Mouse (Mus musculus) C2C12 (cell line): ENCODE results near the gene Esp8. TPM values are rescaled to one million over a fixed set of nuclear protein-coding genes. Genes with fewer than 3 reads are reported as not detected.
"Not testable (repeated sequence)": the region's sequence is repeated elsewhere in the genome, so short reads cannot be mapped to it uniquely, and the experiment has no call there.

Source experiments
- H3K27me3 ChIP-seq: one replicate; pipeline ENCODE4 v1.6.1; 2011; ENCODE audit not compliant: control insufficient read depth, insufficient read depth, insufficient read length
- H3K36me3 ChIP-seq: one replicate; pipeline ENCODE4 v1.6.1; 2011; ENCODE audit not compliant: control insufficient read depth, insufficient read depth
- H3K4me3 ChIP-seq: one replicate; pipeline ENCODE4 v1.5.1; 2011; ENCODE audit warnings: mild to moderate bottlenecking, control low read depth; ENCODE audit not compliant: poor library complexity, insufficient read depth, severe bottlenecking
- H3K79me2 ChIP-seq: one replicate; pipeline ENCODE4 v1.6.1; 2011; ENCODE audit not compliant: control insufficient read depth, insufficient read depth
- H3K79me3 ChIP-seq: one replicate; pipeline ENCODE4 v1.6.1; 2011; ENCODE audit warnings: low read depth, control low read depth
- H3ac ChIP-seq: one replicate; pipeline ENCODE3; 2011; ENCODE audit warnings: low read depth; ENCODE audit not compliant: control insufficient read depth, insufficient read length
- CEBPB ChIP-seq: IDR thresholded peaks from one replicate; pipeline ENCODE4 v1.6.1; 2011; ENCODE audit warnings: low read depth, mild to moderate bottlenecking, control low read depth, moderate library complexity
- CTCF ChIP-seq: IDR thresholded peaks from one replicate; pipeline ENCODE4 v1.5.1; 2011; ENCODE audit not compliant: control insufficient read depth, insufficient read depth, insufficient read length
- FOSL1 ChIP-seq: IDR thresholded peaks from one replicate; pipeline ENCODE4 v1.8.0; 2011; ENCODE audit warnings: mild to moderate bottlenecking, low read length; ENCODE audit not compliant: poor library complexity, insufficient read depth, severe bottlenecking
- MAX ChIP-seq: IDR thresholded peaks from one replicate; pipeline ENCODE4 v1.6.1; 2011; ENCODE audit warnings: mild to moderate bottlenecking, control low read depth
- MYOD1 ChIP-seq: IDR thresholded peaks from one replicate; pipeline ENCODE4 v1.6.1; 2011; ENCODE audit warnings: low read depth; ENCODE audit not compliant: control insufficient read depth, insufficient read length
- MYOG ChIP-seq: IDR thresholded peaks from one replicate; pipeline ENCODE4 v1.6.1; 2011; ENCODE audit not compliant: control insufficient read depth, insufficient read length; ENCODE audit errors: extremely low read depth
- USF1 ChIP-seq: IDR thresholded peaks from one replicate; pipeline ENCODE4 v1.6.1; 2011; ENCODE audit warnings: low read depth, mild to moderate bottlenecking, control low read depth, moderate library complexity
- long read RNA-seq, 2 experiments: library from polyadenylated mRNA; unstranded; transcript quantifications; one replicate each; pipeline ENCODE4 v2.0.0; 2019 to 2020
- polyA plus RNA-seq: library from polyadenylated mRNA; unstranded; fragments of >200 nt; fragmentation: generic; extraction: Trizol; gene quantifications from one replicate; pipeline ENCODE4 v1.2.1, GENCODE M21; 2012; ENCODE audit warnings: missing spikeins

Esp8 gene
- not detected for polyA plus RNA-seq
- long read RNA-seq, experiment 1 = 0 reads
- long read RNA-seq, experiment 2 = 0 reads

DNA sequence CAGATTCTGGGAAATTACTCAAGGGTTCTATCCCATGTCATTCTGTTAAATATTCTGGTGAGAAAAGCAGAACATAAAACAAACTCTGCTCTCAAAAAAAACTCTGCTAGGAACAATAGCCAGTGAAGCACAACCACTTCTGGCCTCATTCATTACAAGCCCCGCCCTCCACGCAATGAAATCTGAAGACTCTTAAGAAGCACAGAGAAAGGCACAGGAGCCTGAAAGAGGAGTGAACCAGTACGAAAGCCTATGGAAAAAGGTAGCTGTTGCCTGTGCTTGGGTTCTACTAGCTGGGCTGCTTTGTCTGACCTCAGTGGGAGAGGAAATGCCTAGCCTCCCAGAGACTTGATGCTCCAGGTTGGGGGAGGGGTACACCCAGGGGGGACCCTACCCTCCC is at the start of gene Esp8:
Gene Esp8 (plus strand): TSS at position 205 of the 400 bp plus-strand sequence.
- Histone ChIP-seq H3K36me3 (no peaks in the 10 kb centered on the region), H3K79me3 (no peaks in the 10 kb centered on the region), H3K27me3 (no peaks in the 10 kb centered on the region), H3ac (no peak within 1 kb of the TSS), H3K79me2 (no peaks in the 10 kb centered on the region), H3K4me3 (no peak within 1 kb of the TSS)
- no peak for TF ChIP-seq USF1
- TF ChIP-seq FOSL1 = no peak
- TF ChIP-seq MYOG = no peak
- TF ChIP-seq MAX = no peak
- TF ChIP-seq CTCF = no peak
- no peak for TF ChIP-seq CEBPB
- TF ChIP-seq MYOD1 = no peak

DNA sequence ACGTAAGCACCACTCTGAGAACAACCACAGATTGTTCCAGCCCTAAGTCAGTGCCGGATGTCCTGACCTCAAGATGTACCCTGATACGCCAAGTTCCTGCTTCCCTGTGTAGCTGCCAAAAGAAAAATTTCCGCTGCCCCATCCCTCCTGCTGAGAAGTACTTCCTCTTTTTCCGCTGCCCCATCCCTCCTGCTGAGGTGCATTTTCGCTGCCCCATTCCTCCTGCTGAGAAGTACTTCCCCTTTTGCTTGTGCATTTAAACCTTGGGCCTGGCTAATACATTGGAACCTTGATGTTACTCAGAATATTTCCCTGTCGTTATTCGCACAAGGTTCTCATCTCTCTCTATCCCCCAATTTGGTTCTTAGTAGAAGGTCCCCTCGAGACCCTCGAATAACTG is 36.3 kb upstream of the Esp8 start:
- H3K79me2 ChIP-seq, H3K27me3 ChIP-seq, H3K79me3 ChIP-seq, H3ac ChIP-seq, H3K4me3 ChIP-seq, H3K36me3 ChIP-seq: not testable (repeated sequence)

DNA sequence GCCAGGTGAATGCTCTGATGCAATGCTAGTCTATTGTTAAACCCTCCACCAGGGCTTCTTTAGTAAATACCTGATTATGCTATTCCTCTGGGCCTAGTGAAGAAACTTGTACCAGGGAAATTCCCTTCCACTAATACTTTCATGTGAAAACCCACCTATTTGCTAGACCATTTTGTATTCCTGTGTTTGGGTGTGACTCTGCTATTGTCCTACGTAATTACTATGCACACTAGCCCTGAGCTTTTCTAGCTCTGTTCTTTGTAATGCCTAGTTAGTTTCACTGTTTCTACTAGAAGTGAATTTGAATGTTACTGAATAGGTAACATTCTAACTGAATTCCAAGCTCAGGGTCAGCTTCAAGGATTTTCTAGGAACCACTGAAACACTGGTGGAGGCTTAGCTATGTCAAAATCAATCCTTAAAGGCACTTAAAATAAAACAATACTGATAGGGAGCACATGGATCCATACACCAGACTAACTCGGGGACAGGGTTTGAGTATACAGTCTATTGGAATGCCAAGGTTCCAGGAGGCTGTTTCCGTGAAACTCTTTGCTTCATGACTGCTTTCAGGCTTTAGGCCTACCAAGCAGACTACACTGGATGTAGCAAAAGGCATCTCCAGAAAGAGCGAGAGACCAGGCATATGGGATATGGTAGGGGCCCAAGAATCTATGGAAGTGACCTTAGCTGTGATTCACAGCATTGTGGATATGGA is 24.2 kb upstream of the Esp8 start:
- H3K4me3 ChIP-seq = not testable (repeated sequence)

DNA sequence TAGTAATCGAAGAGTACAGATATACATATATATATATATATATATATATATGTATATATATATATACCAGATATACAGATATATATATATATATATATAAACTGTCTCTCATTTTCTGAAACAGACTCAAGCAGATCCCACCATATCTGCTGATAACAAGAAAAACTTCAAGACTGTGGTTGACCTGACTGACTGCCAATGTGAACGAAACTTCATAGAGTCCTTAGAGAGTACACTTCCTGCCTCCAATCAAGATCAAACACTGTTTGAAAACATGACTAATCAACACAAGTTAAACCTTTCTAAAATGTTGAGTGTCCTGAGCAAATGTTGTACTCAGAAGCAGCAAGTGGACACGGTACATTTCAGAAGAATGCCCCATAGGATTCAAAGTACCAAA is 10.0 kb downstream of the Esp8 start:
- H3K27me3 ChIP-seq = no peaks in the 10 kb centered on the region
- TF ChIP-seq USF1 (no peak), MYOG (no peak), FOSL1 (no peak)
- no peak overlapping the region for H3ac ChIP-seq
- no peaks in the 10 kb centered on the region for H3K36me3 ChIP-seq
- H3K4me3 ChIP-seq = no peak overlapping the region
- H3K79me3 ChIP-seq = no peaks in the 10 kb centered on the region
- no peaks in the 10 kb centered on the region for H3K79me2 ChIP-seq

More for the DNA sequence above, 24.2 kb upstream of the Esp8 start:
- H3K79me3 ChIP-seq, H3K36me3 ChIP-seq, H3ac ChIP-seq, H3K27me3 ChIP-seq, H3K79me2 ChIP-seq: not testable (repeated sequence)

DNA sequence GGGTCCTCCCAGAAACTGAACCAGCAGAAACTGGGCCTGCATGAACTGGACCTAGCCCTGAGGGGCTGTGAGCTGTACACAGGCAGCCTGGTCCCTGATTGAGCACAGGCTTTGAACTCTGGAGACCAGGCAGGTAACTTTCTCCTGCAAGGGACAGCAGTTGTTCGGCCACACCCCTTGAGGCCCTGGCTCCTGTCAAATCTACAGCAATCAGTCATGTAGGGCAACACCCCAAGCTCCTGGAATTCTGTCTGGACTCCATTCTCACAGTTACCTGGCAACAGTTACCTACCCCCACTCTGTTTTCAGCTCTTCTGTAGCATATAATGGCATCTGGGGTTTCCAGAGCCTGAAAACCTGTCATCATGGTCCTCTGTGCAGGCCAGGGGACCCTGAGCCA is 11.3 kb downstream of the Esp8 start:
- no peak overlapping the region for H3ac ChIP-seq
- no peaks in the 10 kb centered on the region for H3K36me3 ChIP-seq
- no peaks in the 10 kb centered on the region for H3K79me3 ChIP-seq
- H3K79me2 ChIP-seq = no peaks in the 10 kb centered on the region
- no peaks in the 10 kb centered on the region for H3K27me3 ChIP-seq
- H3K4me3 ChIP-seq = no peak overlapping the region
- TF ChIP-seq CTCF = no peak
- TF ChIP-seq USF1 = no peak

DNA sequence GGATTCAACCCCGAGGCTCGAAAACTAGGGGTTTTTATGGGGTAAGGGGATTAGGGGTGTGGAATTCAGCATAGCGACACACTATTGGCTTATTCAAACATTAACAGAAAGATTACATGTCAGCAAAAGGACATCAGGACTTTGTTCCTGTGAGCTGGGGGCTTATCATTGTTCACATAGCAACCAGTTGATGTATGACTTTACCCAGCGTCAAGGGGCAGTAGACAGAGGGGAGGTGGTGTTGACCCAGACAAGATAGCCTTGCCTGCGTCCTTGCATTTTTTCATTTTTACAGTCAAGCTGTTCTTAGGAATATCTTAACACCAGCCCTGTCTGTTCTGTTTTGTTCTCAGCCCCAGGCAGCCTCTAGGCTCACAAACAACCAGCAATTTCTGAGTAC is 27.2 kb downstream of the Esp8 start:
- H3K36me3 ChIP-seq, H3K79me2 ChIP-seq, H3K27me3 ChIP-seq, H3ac ChIP-seq, H3K79me3 ChIP-seq, H3K4me3 ChIP-seq: not testable (repeated sequence)

DNA sequence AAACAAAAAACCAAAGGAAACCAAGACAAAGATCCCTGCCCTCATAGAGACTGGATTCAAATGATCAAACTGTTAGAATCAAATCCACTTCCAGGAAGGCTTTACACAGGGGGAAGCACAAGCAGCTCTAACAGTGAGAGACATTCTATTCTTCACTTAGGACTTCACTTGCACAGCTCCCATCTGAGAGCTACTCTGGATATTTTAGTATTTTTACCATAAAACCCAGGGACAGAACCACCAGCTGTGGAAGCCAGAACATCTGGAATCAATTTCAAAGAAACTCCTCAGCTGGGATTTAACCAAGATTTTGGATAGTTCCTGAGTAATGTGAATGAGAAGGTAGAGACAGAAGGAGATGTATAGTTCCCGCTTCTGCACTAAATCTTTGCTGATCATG is 33.6 kb downstream of the Esp8 start:
- Histone ChIP-seq H3K27me3 (no peaks in the 10 kb centered on the region), H3K79me3 (no peaks in the 10 kb centered on the region), H3K36me3 (no peaks in the 10 kb centered on the region), H3ac (no peak overlapping the region), H3K4me3 (no peak overlapping the region), H3K79me2 (no peaks in the 10 kb centered on the region)
- TF ChIP-seq CTCF (no peak), MYOD1 (no peak), MYOG (no peak), FOSL1 (no peak), USF1 (no peak), MAX (no peak), CEBPB (no peak)
